Mouse (Mus musculus) testis, adult 2 months (tissue): ENCODE measurements around the gene Pou2f2. TPM values are rescaled to one million over a fixed set of nuclear protein-coding genes. Genes with fewer than 3 reads are reported as not detected.

ENCODE experiments used
- H3K27ac ChIP-seq: fragments of 200-500 bp; 2 replicates; pipeline ENCODE4 v1.5.1; 2012; ENCODE audit warnings: low read depth, low read length; ENCODE audit not compliant: control insufficient read depth, insufficient read depth
- H3K27me3 ChIP-seq: fragments of 200-500 bp; 2 replicates; pipeline ENCODE4 v1.6.1; 2012; ENCODE audit warnings: mild to moderate bottlenecking, low read length, moderate library complexity; ENCODE audit not compliant: control insufficient read depth, insufficient read depth
- H3K36me3 ChIP-seq: fragments of 200-500 bp; 2 replicates; pipeline ENCODE4 v1.6.1; 2012; ENCODE audit warnings: mild to moderate bottlenecking, low read length; ENCODE audit not compliant: control insufficient read depth, insufficient read depth
- H3K4me1 ChIP-seq: fragments of 200-500 bp; 2 replicates; pipeline ENCODE4 v1.6.1; 2012; ENCODE audit warnings: low read length; ENCODE audit not compliant: control insufficient read depth, insufficient read depth
- H3K4me3 ChIP-seq: fragments of 200-500 bp; 2 replicates; pipeline ENCODE4 v1.5.1; 2012; ENCODE audit warnings: low read depth, mild to moderate bottlenecking, low read length, moderate library complexity, mixed read lengths; ENCODE audit not compliant: control insufficient read depth
- CTCF ChIP-seq: fragments of 200-500 bp; IDR thresholded peaks from 2 replicates; pipeline ENCODE4 v1.5.1; 2012; ENCODE audit warnings: low read depth, mild to moderate bottlenecking, inconsistent platforms, low read length, moderate library complexity; ENCODE audit not compliant: control insufficient read depth, insufficient read depth, insufficient replicate concordance
- POLR2A ChIP-seq: fragments of 200-500 bp; IDR thresholded peaks from 2 replicates; pipeline ENCODE4 v1.6.1; 2012; ENCODE audit warnings: low read depth, mild to moderate bottlenecking, inconsistent platforms, low read length, moderate library complexity; ENCODE audit not compliant: control insufficient read depth
- polyA plus RNA-seq: library from polyadenylated mRNA; depleted of rRNA; stranded (reverse); fragments of >200 nt; gene quantifications from 2 replicates; pipeline ENCODE4 v1.2.3, GENCODE M21; 2012; rRNA removed

The Pou2f2 gene
- 8.3 TPM in 2 replicates for polyA plus RNA-seq

- no peaks in the 10 kb centered on the region; the same call in 1 of the 2 replicates for H3K27me3 ChIP-seq
- no peak within 1 kb of the TSS for H3K27ac ChIP-seq
Observed at GRCm38 (mm10) chr7:25179606-25180161, at the start of gene Pou2f2. TSS of gene Pou2f2 (minus strand) at chr7:25179726.

GRCm38 (mm10) chr7:25227523-25228300 lies 48.2 kb upstream of the Pou2f2 start:
- TF ChIP-seq POLR2A: no peak
- no peak for TF ChIP-seq CTCF
- H3K4me1 ChIP-seq: no peaks in the 10 kb centered on the region
- H3K27ac ChIP-seq: no peak overlapping the region
- no peaks in the 10 kb centered on the region for H3K27me3 ChIP-seq
- H3K36me3 ChIP-seq: peaks cover 1% of the 10 kb centered on the region
- H3K4me3 ChIP-seq: no peak overlapping the region

More at GRCm38 (mm10) chr7:25179606-25180161, at the start of gene Pou2f2:
- Histone ChIP-seq H3K4me1 (peaks cover 13% of the 10 kb centered on the region), H3K36me3 (no peaks in the 10 kb centered on the region), H3K4me3 (peak within 1 kb of the TSS; percentile 36)
- TF ChIP-seq CTCF (no peak), POLR2A (no peak)

GRCm38 (mm10) chr7:25222275-25222967 lies 42.9 kb upstream of the Pou2f2 start:
- Histone ChIP-seq H3K27me3 (no peaks in the 10 kb centered on the region), H3K27ac (no peak overlapping the region), H3K4me3 (peak overlapping the region; percentile 91), H3K4me1 (peaks cover 29% of the 10 kb centered on the region), H3K36me3 (no peaks in the 10 kb centered on the region)
- TF ChIP-seq POLR2A: no peak
- no peak for TF ChIP-seq CTCF

DNA sequence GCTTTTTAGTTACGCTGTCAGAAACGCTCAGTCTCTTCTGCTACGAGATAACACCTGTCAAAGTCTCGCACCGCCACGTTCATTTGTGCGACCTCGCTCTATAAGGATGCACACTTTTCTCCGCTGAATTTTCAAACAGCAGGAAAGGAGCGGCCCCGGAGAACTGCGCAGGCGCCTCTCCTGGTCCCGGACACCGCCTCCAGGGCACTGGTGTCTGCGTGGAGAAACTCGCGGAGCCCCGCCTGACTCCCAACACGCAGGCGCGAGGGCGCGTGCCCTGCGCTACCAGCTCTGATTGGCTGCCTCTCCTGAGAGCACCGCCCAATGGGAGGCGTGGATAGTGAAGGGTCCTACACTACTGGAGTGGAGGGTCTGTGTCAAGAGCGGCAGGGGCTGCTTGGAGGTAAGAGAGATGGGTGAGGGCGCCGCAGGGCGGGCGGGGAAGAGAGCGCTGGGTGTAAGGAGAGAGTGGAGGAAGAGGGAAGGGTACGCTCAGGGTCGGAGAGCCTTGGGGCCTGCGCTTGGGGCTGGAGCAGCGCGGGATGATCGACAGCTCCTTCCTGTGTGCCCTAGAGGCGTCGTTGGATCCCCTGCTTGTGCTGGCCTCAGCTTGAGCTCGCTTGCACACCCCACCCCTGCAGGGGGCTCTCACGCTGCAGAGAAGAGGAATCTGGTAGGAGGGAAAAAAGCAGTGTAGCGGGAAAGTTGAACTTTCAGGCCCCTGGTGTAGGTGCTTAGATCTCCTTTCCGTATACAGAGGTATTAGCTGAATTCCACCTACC lies 41.8 kb upstream of the Pou2f2 start, which contains the start of gene Zfp526:
Gene Zfp526 (plus strand): TSS at position 324 of the 782 bp plus-strand sequence.
- peak; percentile 81 for TF ChIP-seq POLR2A
- no peak for TF ChIP-seq CTCF
- Histone ChIP-seq H3K27ac (peak within 1 kb of the TSS; percentile 73), H3K4me3 (peak within 1 kb of the TSS; percentile 91), H3K27me3 (no peaks in the 10 kb centered on the region), H3K36me3 (no peaks in the 10 kb centered on the region), H3K4me1 (peaks cover 30% of the 10 kb centered on the region)

GRCm38 (mm10) chr7:25220457-25221101 lies 41.1 kb upstream of the Pou2f2 start, which contains the start of gene Dedd2:
TSS of gene Dedd2 (minus strand) at chr7:25220615.
- peak within 1 kb of the TSS; percentile 91 for H3K4me3 ChIP-seq
- no peak for TF ChIP-seq CTCF
- no peak for TF ChIP-seq POLR2A
- peak within 1 kb of the TSS; percentile 93 for H3K27ac ChIP-seq
- H3K27me3 ChIP-seq: no peaks in the 10 kb centered on the region
- peaks cover 30% of the 10 kb centered on the region for H3K4me1 ChIP-seq
- no peaks in the 10 kb centered on the region for H3K36me3 ChIP-seq

GRCm38 (mm10) chr7:25219756-25220456 lies 40.4 kb upstream of the Pou2f2 start:
- Histone ChIP-seq H3K27ac (peak overlapping the region; percentile 93), H3K4me3 (peak overlapping the region; percentile 91), H3K4me1 (peaks cover 30% of the 10 kb centered on the region), H3K27me3 (no peaks in the 10 kb centered on the region), H3K36me3 (no peaks in the 10 kb centered on the region)
- no peak for TF ChIP-seq CTCF
- TF ChIP-seq POLR2A: peak; percentile 71; the same call in 1 of the 2 replicates
